Mouse (Mus musculus) kidney, adult 8-10 months (tissue): Measurements from ENCODE around the gene Fosb.

Source experiments
- DNase-seq, 2 experiments: peaks; one replicate each; pipeline ENCODE4 v3.0.0; 2022

Fosb gene

GRCm38 (mm10) chr7:19328425-19328824 is 18.6 kb upstream of the Fosb start:
- no peak for DNase-seq

GRCm38 (mm10) chr7:19327782-19328181 is 17.9 kb upstream of the Fosb start:
- DNase-seq: no peak

- peak; percentile 91 to 92 for DNase-seq
Measured at GRCm38 (mm10) chr7:19327128-19327527, 17.3 kb upstream of the Fosb start.

GRCm38 (mm10) chr7:19326359-19326758 is 16.5 kb upstream of the Fosb start:
- DNase-seq: peak; percentile 84 to 89

GRCm38 (mm10) chr7:19325262-19326199 is 15.7 kb upstream of the Fosb start:
- DNase-seq: no peak

GRCm38 (mm10) chr7:19324221-19324620 is 14.4 kb upstream of the Fosb start:
- no peak for DNase-seq

GRCm38 (mm10) chr7:19322489-19322888 is 12.6 kb upstream of the Fosb start:
- DNase-seq: no peak

GRCm38 (mm10) chr7:19321464-19321863 is 11.6 kb upstream of the Fosb start:
- no peak for DNase-seq

- no peak for DNase-seq
Measured at GRCm38 (mm10) chr7:19320637-19321036, 10.8 kb upstream of the Fosb start.

- DNase-seq: peak; percentile 95
Measured at GRCm38 (mm10) chr7:19319906-19320305, 10.1 kb upstream of the Fosb start.

- no peak for DNase-seq
Measured at GRCm38 (mm10) chr7:19319458-19319857, 9.6 kb upstream of the Fosb start.

- DNase-seq: no peak
Measured at GRCm38 (mm10) chr7:19318676-19319075, 8.8 kb upstream of the Fosb start.

GRCm38 (mm10) chr7:19318201-19318600 is 8.3 kb upstream of the Fosb start:
- no peak for DNase-seq

GRCm38 (mm10) chr7:19316451-19317161 is 6.8 kb upstream of the Fosb start:
- no peak for DNase-seq

- no peak for DNase-seq
Measured at GRCm38 (mm10) chr7:19314033-19314432, 4.2 kb upstream of the Fosb start.

GRCm38 (mm10) chr7:19311991-19312390 is 2.1 kb upstream of the Fosb start:
- no peak for DNase-seq

GRCm38 (mm10) chr7:19309278-19309883 is 470 bp downstream of the Fosb start:
- DNase-seq: no peak

- DNase-seq: peak; percentile 94
Measured at GRCm38 (mm10) chr7:19308454-19309277, 1.2 kb downstream of the Fosb start.

GRCm38 (mm10) chr7:19307739-19308453 is 2.0 kb downstream of the Fosb start:
- peak; percentile 77 for DNase-seq

- DNase-seq: no peak
Measured at GRCm38 (mm10) chr7:19306819-19307738, 2.8 kb downstream of the Fosb start.
